Mouse (Mus musculus): ENCODE measurements around the gene Gm37419.
A peak's percentile ranks its signal among the peaks of the same experiment; 100 is the strongest.

Gm37419 gene

GRCm38 (mm10) chr16:23988466-23989208 lies at the start of gene Gm37419, which contains the start of gene Bcl6:
TSS of gene Gm37419 (plus strand) at chr16:23988482.
TSS of gene Bcl6 (minus strand) at chr16:23988852.
- DNase-seq (ENCODE audit: low read depth, low spot score), result peak; percentile 97

GRCm38 (mm10) chr16:23944801-23945200 lies 43.5 kb upstream of the Gm37419 start:
- no peak for DNase-seq (ENCODE audit: low read depth, low spot score)

- no peak for DNase-seq (ENCODE audit: low read depth, low spot score)
Observed at GRCm38 (mm10) chr16:23947654-23948053, 40.6 kb upstream of the Gm37419 start.

- DNase-seq (ENCODE audit: low read depth, low spot score), result no peak
Observed at GRCm38 (mm10) chr16:23952101-23952727, 36.1 kb upstream of the Gm37419 start.

GRCm38 (mm10) chr16:23953189-23953958 lies 34.9 kb upstream of the Gm37419 start:
- DNase-seq (ENCODE audit: low read depth, low spot score), result no peak

- DNase-seq (ENCODE audit: low read depth, low spot score), result no peak
Observed at GRCm38 (mm10) chr16:23953959-23954260, 34.4 kb upstream of the Gm37419 start.

- no peak for DNase-seq (ENCODE audit: low read depth, low spot score)
Observed at GRCm38 (mm10) chr16:23958938-23959337, 29.3 kb upstream of the Gm37419 start.

GRCm38 (mm10) chr16:23962401-23962800 lies 25.9 kb upstream of the Gm37419 start:
- no peak for DNase-seq (ENCODE audit: low read depth, low spot score)

- peak; percentile 85 for DNase-seq (ENCODE audit: low read depth, low spot score)
Observed at GRCm38 (mm10) chr16:23963896-23964668, 24.2 kb upstream of the Gm37419 start.

GRCm38 (mm10) chr16:23964706-23965367 lies 23.4 kb upstream of the Gm37419 start:
- no peak for DNase-seq (ENCODE audit: low read depth, low spot score)

- no peak for DNase-seq (ENCODE audit: low read depth, low spot score)
Observed at GRCm38 (mm10) chr16:23966066-23966465, 22.2 kb upstream of the Gm37419 start.

GRCm38 (mm10) chr16:23967301-23967700 lies 21.0 kb upstream of the Gm37419 start:
- no peak for DNase-seq (ENCODE audit: low read depth, low spot score)

GRCm38 (mm10) chr16:23968888-23969287 lies 19.4 kb upstream of the Gm37419 start:
- DNase-seq (ENCODE audit: low read depth, low spot score), result no peak

GRCm38 (mm10) chr16:23969919-23970318 lies 18.4 kb upstream of the Gm37419 start:
- DNase-seq (ENCODE audit: low read depth, low spot score), result no peak

- DNase-seq (ENCODE audit: low read depth, low spot score), result no peak
Observed at GRCm38 (mm10) chr16:23972126-23972740, 16.0 kb upstream of the Gm37419 start.

GRCm38 (mm10) chr16:23972901-23973300 lies 15.4 kb upstream of the Gm37419 start:
- no peak for DNase-seq (ENCODE audit: low read depth, low spot score)

- DNase-seq (ENCODE audit: low read depth, low spot score), result no peak
Observed at GRCm38 (mm10) chr16:23973635-23974367, 14.5 kb upstream of the Gm37419 start.

- no peak for DNase-seq (ENCODE audit: low read depth, low spot score)
Observed at GRCm38 (mm10) chr16:23976196-23976595, 12.1 kb upstream of the Gm37419 start.

- DNase-seq (ENCODE audit: low read depth, low spot score), result no peak
Observed at GRCm38 (mm10) chr16:23977732-23978131, 10.6 kb upstream of the Gm37419 start.

- DNase-seq (ENCODE audit: low read depth, low spot score), result peak; percentile 70
Observed at GRCm38 (mm10) chr16:23978495-23978894, 9.8 kb upstream of the Gm37419 start.
